Mouse (Mus musculus) C2C12 (cell line): Measurements from ENCODE around the gene Znrf3. TPM values are rescaled to one million over a fixed set of nuclear protein-coding genes. Genes with fewer than 3 reads are reported as not detected.

ENCODE experiments used
- H3K27me3 ChIP-seq: one replicate; pipeline ENCODE4 v1.6.1; 2011; ENCODE audit not compliant: control insufficient read depth, insufficient read depth, insufficient read length
- H3K36me3 ChIP-seq: one replicate; pipeline ENCODE4 v1.6.1; 2011; ENCODE audit not compliant: control insufficient read depth, insufficient read depth
- H3K4me3 ChIP-seq: one replicate; pipeline ENCODE4 v1.5.1; 2011; ENCODE audit warnings: mild to moderate bottlenecking, control low read depth; ENCODE audit not compliant: poor library complexity, insufficient read depth, severe bottlenecking
- H3K79me2 ChIP-seq: one replicate; pipeline ENCODE4 v1.6.1; 2011; ENCODE audit not compliant: control insufficient read depth, insufficient read depth
- H3K79me3 ChIP-seq: one replicate; pipeline ENCODE4 v1.6.1; 2011; ENCODE audit warnings: low read depth, control low read depth
- H3ac ChIP-seq: one replicate; pipeline ENCODE3; 2011; ENCODE audit warnings: low read depth; ENCODE audit not compliant: control insufficient read depth, insufficient read length
- CEBPB ChIP-seq: IDR thresholded peaks from one replicate; pipeline ENCODE4 v1.6.1; 2011; ENCODE audit warnings: low read depth, mild to moderate bottlenecking, control low read depth, moderate library complexity
- CTCF ChIP-seq: IDR thresholded peaks from one replicate; pipeline ENCODE4 v1.5.1; 2011; ENCODE audit not compliant: control insufficient read depth, insufficient read depth, insufficient read length
- FOSL1 ChIP-seq: IDR thresholded peaks from one replicate; pipeline ENCODE4 v1.8.0; 2011; ENCODE audit warnings: mild to moderate bottlenecking, low read length; ENCODE audit not compliant: poor library complexity, insufficient read depth, severe bottlenecking
- MAX ChIP-seq: IDR thresholded peaks from one replicate; pipeline ENCODE4 v1.6.1; 2011; ENCODE audit warnings: mild to moderate bottlenecking, control low read depth
- MYOD1 ChIP-seq: IDR thresholded peaks from one replicate; pipeline ENCODE4 v1.6.1; 2011; ENCODE audit warnings: low read depth; ENCODE audit not compliant: control insufficient read depth, insufficient read length
- MYOG ChIP-seq: IDR thresholded peaks from one replicate; pipeline ENCODE4 v1.6.1; 2011; ENCODE audit not compliant: control insufficient read depth, insufficient read length; ENCODE audit errors: extremely low read depth
- USF1 ChIP-seq: IDR thresholded peaks from one replicate; pipeline ENCODE4 v1.6.1; 2011; ENCODE audit warnings: low read depth, mild to moderate bottlenecking, control low read depth, moderate library complexity
- polyA plus RNA-seq: library from polyadenylated mRNA; unstranded; fragments of >200 nt; fragmentation: generic; extraction: Trizol; gene quantifications from one replicate; pipeline ENCODE4 v1.2.1, GENCODE M21; 2012; ENCODE audit warnings: missing spikeins

The Znrf3 gene
- polyA plus RNA-seq, 1 experiment: 4.0 TPM

- H3K27me3 ChIP-seq: no peaks in the 10 kb centered on the region
- peaks cover 54% of the 10 kb centered on the region for H3K79me2 ChIP-seq
- peak overlapping the region; percentile 41 for H3ac ChIP-seq
- no peak overlapping the region for H3K4me3 ChIP-seq
- TF ChIP-seq CEBPB (no peak), FOSL1 (no peak), USF1 (no peak), MAX (peak; percentile 20), CTCF (no peak), MYOD1 (peak; percentile 24), MYOG (no peak)
- peaks cover 24% of the 10 kb centered on the region for H3K36me3 ChIP-seq
- H3K79me3 ChIP-seq: peaks cover 13% of the 10 kb centered on the region
Observed at GRCm38 (mm10) chr11:5245431-5245830, 199.2 kb downstream of the Znrf3 start.

DNA sequence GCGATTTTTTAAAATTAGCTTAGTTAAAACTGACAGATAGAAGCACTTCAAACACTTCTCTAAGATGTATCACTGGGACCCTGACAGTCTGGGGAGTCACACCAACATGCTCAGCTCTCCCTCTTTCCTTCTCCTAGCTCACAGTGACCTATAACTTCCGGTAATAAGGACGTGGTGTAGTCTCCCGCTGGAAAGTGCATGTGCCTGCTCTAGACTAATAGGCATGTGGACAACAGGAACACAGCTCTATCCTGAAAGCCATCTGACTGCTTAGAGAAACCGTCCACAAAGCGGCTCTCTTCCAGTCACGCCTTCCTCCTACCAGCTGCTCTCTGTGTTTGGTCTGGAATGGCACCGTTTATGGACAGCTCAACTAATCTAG, 199.9 kb downstream of the Znrf3 start:
- Histone ChIP-seq H3K27me3 (no peaks in the 10 kb centered on the region), H3K4me3 (no peak overlapping the region)

DNA sequence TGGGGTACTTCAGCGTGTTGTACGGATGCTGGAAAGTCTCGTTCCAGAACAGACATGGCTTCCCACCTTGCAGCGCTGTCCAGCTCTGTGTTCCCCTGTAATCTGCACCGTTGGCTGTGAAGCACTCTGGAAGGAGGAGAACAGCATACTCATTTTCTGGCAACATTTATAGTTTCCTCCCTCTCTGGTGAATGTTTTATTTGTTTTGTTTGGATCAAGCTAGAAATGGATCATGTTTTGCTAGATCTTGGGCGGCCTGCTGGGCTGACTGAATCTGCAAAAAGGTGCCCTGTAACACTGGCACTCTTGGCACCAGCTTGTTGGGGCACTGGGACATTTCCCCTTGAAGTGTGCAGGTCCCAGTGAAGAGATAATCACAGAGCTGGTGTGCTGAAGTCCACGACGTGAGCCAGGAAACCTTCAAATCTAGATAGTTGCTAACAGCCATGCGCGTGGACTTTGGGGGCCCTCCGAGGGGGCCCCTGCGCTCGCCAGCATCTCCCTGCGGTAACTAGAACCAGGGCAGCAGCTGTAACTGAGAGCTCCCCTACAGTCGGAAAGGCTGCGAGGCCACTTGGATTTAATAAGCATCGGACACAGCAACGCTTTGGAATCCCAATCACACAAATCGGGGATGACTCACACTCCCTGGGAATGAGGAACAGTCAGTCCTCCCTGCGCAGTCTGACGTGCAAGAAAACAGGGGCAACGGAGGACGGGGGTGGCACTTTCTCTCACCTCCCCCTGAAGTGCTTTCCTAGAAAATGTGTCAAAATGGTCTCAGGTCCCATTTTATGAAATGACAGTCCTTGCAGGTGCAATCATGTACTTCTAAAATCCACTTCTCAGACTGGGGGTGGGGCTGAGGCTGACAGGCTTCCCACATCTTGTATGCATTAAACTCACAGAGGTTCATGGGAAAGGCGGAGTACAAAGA, 200.6 kb downstream of the Znrf3 start:
- TF ChIP-seq CTCF (no peak), FOSL1 (no peak), MYOG (no peak), USF1 (no peak), CEBPB (no peak)
- H3K36me3 ChIP-seq: peaks cover 28% of the 10 kb centered on the region
- H3K4me3 ChIP-seq: no peak overlapping the region

More for the DNA sequence above, 199.9 kb downstream of the Znrf3 start:
- H3ac ChIP-seq: no peak overlapping the region
- peaks cover 9% of the 10 kb centered on the region for H3K79me3 ChIP-seq
- peaks cover 47% of the 10 kb centered on the region for H3K79me2 ChIP-seq
- peaks cover 28% of the 10 kb centered on the region for H3K36me3 ChIP-seq
- TF ChIP-seq CEBPB (no peak), FOSL1 (no peak), MAX (peak; percentile 21), MYOD1 (peak; percentile 3), USF1 (no peak), CTCF (no peak)

GRCm38 (mm10) chr11:5243208-5243607, 201.4 kb downstream of the Znrf3 start:
- Histone ChIP-seq H3K79me2 (peaks cover 32% of the 10 kb centered on the region), H3K4me3 (no peak overlapping the region), H3ac (no peak overlapping the region), H3K27me3 (no peaks in the 10 kb centered on the region), H3K79me3 (no peaks in the 10 kb centered on the region), H3K36me3 (peaks cover 28% of the 10 kb centered on the region)
- TF ChIP-seq MAX (no peak), CTCF (no peak), MYOG (no peak), MYOD1 (no peak), USF1 (no peak), CEBPB (no peak), FOSL1 (no peak)

More for the DNA sequence above, 200.6 kb downstream of the Znrf3 start:
- H3K79me2 ChIP-seq: peaks cover 41% of the 10 kb centered on the region
- H3ac ChIP-seq: peak overlapping the region; percentile 19
- H3K79me3 ChIP-seq: peaks cover 3% of the 10 kb centered on the region
- H3K27me3 ChIP-seq: no peaks in the 10 kb centered on the region

GRCm38 (mm10) chr11:5242158-5242557, 202.5 kb downstream of the Znrf3 start:
- no peak for TF ChIP-seq CTCF
- TF ChIP-seq FOSL1: no peak
- TF ChIP-seq MAX: no peak
- no peak for TF ChIP-seq USF1
- H3K79me3 ChIP-seq: no peaks in the 10 kb centered on the region
- H3K27me3 ChIP-seq: no peaks in the 10 kb centered on the region
- H3K36me3 ChIP-seq: peaks cover 32% of the 10 kb centered on the region
- peaks cover 22% of the 10 kb centered on the region for H3K79me2 ChIP-seq
- H3ac ChIP-seq: no peak overlapping the region
- no peak overlapping the region for H3K4me3 ChIP-seq
